ENCODE assay signal across 12 mouse cellular contexts in the genomic region with DNA sequence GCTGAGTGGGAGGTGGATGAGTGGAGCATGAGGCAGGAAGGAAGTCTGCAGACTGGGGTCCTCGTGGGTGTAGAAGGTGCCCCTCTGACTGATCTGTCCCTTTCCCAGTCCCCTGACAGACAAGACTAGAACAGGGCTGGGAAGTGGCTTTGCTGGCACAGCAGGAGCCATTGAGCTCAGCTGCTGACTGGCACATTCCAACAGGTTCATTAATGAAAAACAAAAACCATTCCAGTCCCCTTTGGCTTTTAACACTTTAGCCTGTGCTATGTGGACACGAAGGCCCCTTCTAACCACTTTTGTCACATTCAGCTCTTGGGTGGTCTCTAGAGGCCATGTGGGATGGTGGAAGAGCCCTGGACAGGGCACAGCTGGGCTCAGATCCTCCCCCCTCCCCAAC. TPM values are rescaled to one million over a fixed set of nuclear protein-coding genes. Genes with fewer than 3 reads are reported as not detected.
DNase-seq lines count a peak whose midpoint lies in the region; ATAC-seq and TF ChIP-seq lines count a peak whose summit lies in the region.
"Had no signal": no experiment of that assay in that cellular context is flagged by ENCODE, and none has a peak within 500 bp of the region (broad histone marks: within the 10 kb centered on the region; RNA-seq: fewer than 3 reads in every experiment).

No protein-coding gene starts in this region.

- WGBS in hindbrain, embryonic 12.5 days: 5% methylated on average over 2 of the region's 2 CpGs
- 0% methylated on average over 2 of the region's 2 CpGs for WGBS in hindbrain, embryonic 10.5 days
- 0% methylated on average over 2 of the region's 2 CpGs for WGBS in midbrain, postnatal 0 days
- WGBS in midbrain, embryonic 15.5 days: 4% methylated on average over 2 of the region's 2 CpGs

- ATAC-seq in hindbrain, embryonic 12.5 days (ENCODE audit: low FRiP score): no peak
- no peak for ATAC-seq in midbrain, postnatal 0 days (ENCODE audit: low FRiP score)
- no peak for ATAC-seq in midbrain, embryonic 15.5 days (replicated peaks)
- ATAC-seq: liver, embryonic 12.5 days; midbrain, embryonic 16.5 days; Patski had no signal

- no peak overlapping the region for H3K9ac ChIP-seq in hindbrain, embryonic 12.5 days
- no peak overlapping the region for H3K9ac ChIP-seq in midbrain, postnatal 0 days (replicated peaks; ENCODE audit: low read length, poor library complexity, severe bottlenecking)
- no peak overlapping the region for H3K9ac ChIP-seq in midbrain, embryonic 15.5 days
- H3K9ac ChIP-seq: liver, embryonic 12.5 days had no signal

- no peak overlapping the region for H3K27ac ChIP-seq in hindbrain, embryonic 12.5 days
- H3K27ac ChIP-seq in hindbrain, embryonic 10.5 days: no peak overlapping the region
- H3K27ac ChIP-seq in midbrain, postnatal 0 days (ENCODE audit: low read depth, low read length): no peak overlapping the region
- H3K27ac ChIP-seq in midbrain, embryonic 15.5 days: no peak overlapping the region
- H3K27ac ChIP-seq: liver, embryonic 12.5 days had no signal

- H3K4me1 ChIP-seq in hindbrain, embryonic 12.5 days: peaks cover 22% of the 10 kb centered on the region
- peaks cover 52% of the 10 kb centered on the region for H3K4me1 ChIP-seq in hindbrain, embryonic 10.5 days (replicated peaks)
- peaks cover 18% of the 10 kb centered on the region; the same call in 1 of the 2 replicates for H3K4me1 ChIP-seq in midbrain, postnatal 0 days (ENCODE audit: insufficient read depth, low read length)
- peaks cover 36% of the 10 kb centered on the region for H3K4me1 ChIP-seq in midbrain, embryonic 15.5 days

- no peaks in the 10 kb centered on the region for H3K9me3 ChIP-seq in hindbrain, embryonic 12.5 days (replicated peaks)
- no peaks in the 10 kb centered on the region for H3K9me3 ChIP-seq in hindbrain, embryonic 10.5 days
- H3K9me3 ChIP-seq in midbrain, postnatal 0 days (ENCODE audit: low read length): no peaks in the 10 kb centered on the region
- no peaks in the 10 kb centered on the region for H3K9me3 ChIP-seq in midbrain, embryonic 15.5 days
- H3K9me3 ChIP-seq: liver, embryonic 12.5 days had no signal

- TF ChIP-seq CTCF in midbrain, postnatal 0 days (IDR thresholded peaks at IDR 0.05): peak; percentile 5; the same call in 1 of the 2 replicates

- DNase-seq in hindbrain, embryonic 10.5 days (ENCODE audit: low spot score): no peak
- DNase-seq in midbrain, postnatal 0 days (ENCODE audit: low spot score): no peak
- DNase-seq in kidney, postnatal 10 days: peak; percentile 43
- DNase-seq in right cerebral cortex, postnatal 14 days: no peak
- DNase-seq in thymus, postnatal 25 days: no peak
- DNase-seq: heart, postnatal 36 days; lung, postnatal 10 days had no signal

- H3K4me2 ChIP-seq in hindbrain, embryonic 12.5 days (replicated peaks): peak overlapping the region; percentile 6; the same call in 1 of the 2 replicates
- peak overlapping the region; percentile 16; the same call in 1 of the 2 replicates for H3K4me2 ChIP-seq in midbrain, postnatal 0 days (ENCODE audit: low read depth, low read length, poor library complexity, severe bottlenecking)
- H3K4me2 ChIP-seq in midbrain, embryonic 15.5 days: no peak overlapping the region
- H3K4me2 ChIP-seq: liver, embryonic 12.5 days had no signal

- peaks cover 14% of the 10 kb centered on the region for H3K27me3 ChIP-seq in hindbrain, embryonic 12.5 days
- peaks cover 19% of the 10 kb centered on the region for H3K27me3 ChIP-seq in hindbrain, embryonic 10.5 days (ENCODE audit: insufficient read depth, poor library complexity, severe bottlenecking)
- H3K27me3 ChIP-seq in midbrain, postnatal 0 days (ENCODE audit: insufficient read depth, low read length): no peaks in the 10 kb centered on the region
- no peaks in the 10 kb centered on the region for H3K27me3 ChIP-seq in midbrain, embryonic 15.5 days (replicated peaks)
- H3K27me3 ChIP-seq: Patski had no signal

- no peaks in the 10 kb centered on the region for H3K36me3 ChIP-seq in hindbrain, embryonic 12.5 days
- H3K36me3 ChIP-seq in hindbrain, embryonic 10.5 days: peaks cover 13% of the 10 kb centered on the region; the same call in 1 of the 2 replicates
- no peaks in the 10 kb centered on the region; the same call in 1 of the 2 replicates for H3K36me3 ChIP-seq in midbrain, postnatal 0 days (ENCODE audit: insufficient read depth, low read length)
- H3K36me3 ChIP-seq in midbrain, embryonic 15.5 days (replicated peaks): no peaks in the 10 kb centered on the region
- H3K36me3 ChIP-seq: liver, embryonic 12.5 days had no signal

- no peak overlapping the region for H3K4me3 ChIP-seq in hindbrain, embryonic 12.5 days
- no peak overlapping the region for H3K4me3 ChIP-seq in hindbrain, embryonic 10.5 days
- no peak overlapping the region for H3K4me3 ChIP-seq in midbrain, postnatal 0 days (ENCODE audit: low read depth, low read length)
- no peak overlapping the region for H3K4me3 ChIP-seq in midbrain, embryonic 15.5 days
- H3K4me3 ChIP-seq: liver, embryonic 12.5 days had no signal

RNA-seq across cellular contexts. Expression of gene Timp3, which starts 4.4 kb away (rescaled TPM):
- 42.3 and 46.1 TPM in 2 replicates for polyA plus RNA-seq in hindbrain, embryonic 12.5 days (2016; fragmentation: Nextera tagmentation; extraction: Ambion mirVana)
- 24.8 and 31.4 TPM in 2 replicates for polyA plus RNA-seq in hindbrain, embryonic 10.5 days (2016; fragmentation: Nextera tagmentation; extraction: Ambion mirVana)
- total RNA-seq in midbrain, postnatal 0 days (2014; rRNA removed): 105 and 133 TPM in 2 replicates
- 39.1 and 47.3 TPM in 2 replicates for polyA plus RNA-seq in midbrain, postnatal 0 days (2015; fragmentation: Nextera tagmentation; extraction: Ambion mirVana)
- polyA plus RNA-seq in midbrain, embryonic 15.5 days (2015; fragmentation: Nextera tagmentation; extraction: Ambion mirVana): 31.1 and 33.9 TPM in 2 replicates
